Mouse (Mus musculus) C2C12 (cell line): Measurements from ENCODE around the gene E2f6. TPM values are rescaled to one million over a fixed set of nuclear protein-coding genes. Genes with fewer than 3 reads are reported as not detected.

Experiments used
- H3K27me3 ChIP-seq: one replicate; pipeline ENCODE4 v1.6.1; 2011; ENCODE audit not compliant: control insufficient read depth, insufficient read depth, insufficient read length
- H3K36me3 ChIP-seq: one replicate; pipeline ENCODE4 v1.6.1; 2011; ENCODE audit not compliant: control insufficient read depth, insufficient read depth
- H3K4me3 ChIP-seq: one replicate; pipeline ENCODE4 v1.5.1; 2011; ENCODE audit warnings: mild to moderate bottlenecking, control low read depth; ENCODE audit not compliant: poor library complexity, insufficient read depth, severe bottlenecking
- H3K79me2 ChIP-seq: one replicate; pipeline ENCODE4 v1.6.1; 2011; ENCODE audit not compliant: control insufficient read depth, insufficient read depth
- H3K79me3 ChIP-seq: one replicate; pipeline ENCODE4 v1.6.1; 2011; ENCODE audit warnings: low read depth, control low read depth
- H3ac ChIP-seq: one replicate; pipeline ENCODE3; 2011; ENCODE audit warnings: low read depth; ENCODE audit not compliant: control insufficient read depth, insufficient read length
- CEBPB ChIP-seq: IDR thresholded peaks from one replicate; pipeline ENCODE4 v1.6.1; 2011; ENCODE audit warnings: low read depth, mild to moderate bottlenecking, control low read depth, moderate library complexity
- CTCF ChIP-seq: IDR thresholded peaks from one replicate; pipeline ENCODE4 v1.5.1; 2011; ENCODE audit not compliant: control insufficient read depth, insufficient read depth, insufficient read length
- FOSL1 ChIP-seq: IDR thresholded peaks from one replicate; pipeline ENCODE4 v1.8.0; 2011; ENCODE audit warnings: mild to moderate bottlenecking, low read length; ENCODE audit not compliant: poor library complexity, insufficient read depth, severe bottlenecking
- MAX ChIP-seq: IDR thresholded peaks from one replicate; pipeline ENCODE4 v1.6.1; 2011; ENCODE audit warnings: mild to moderate bottlenecking, control low read depth
- MYOD1 ChIP-seq: IDR thresholded peaks from one replicate; pipeline ENCODE4 v1.6.1; 2011; ENCODE audit warnings: low read depth; ENCODE audit not compliant: control insufficient read depth, insufficient read length
- MYOG ChIP-seq: IDR thresholded peaks from one replicate; pipeline ENCODE4 v1.6.1; 2011; ENCODE audit not compliant: control insufficient read depth, insufficient read length; ENCODE audit errors: extremely low read depth
- USF1 ChIP-seq: IDR thresholded peaks from one replicate; pipeline ENCODE4 v1.6.1; 2011; ENCODE audit warnings: low read depth, mild to moderate bottlenecking, control low read depth, moderate library complexity
- polyA plus RNA-seq: library from polyadenylated mRNA; unstranded; fragments of >200 nt; fragmentation: generic; extraction: Trizol; gene quantifications from one replicate; pipeline ENCODE4 v1.2.1, GENCODE M21; 2012; ENCODE audit warnings: missing spikeins

E2f6 gene
- polyA plus RNA-seq, 1 experiment: 19.0 TPM

- TF ChIP-seq FOSL1 (no peak), MAX (no peak), CTCF (no peak), MYOD1 (no peak), USF1 (no peak), MYOG (no peak), CEBPB (no peak)
- H3K79me3 ChIP-seq: no peaks in the 10 kb centered on the region
- H3K79me2 ChIP-seq: no peaks in the 10 kb centered on the region
- H3K4me3 ChIP-seq: no peak overlapping the region
- no peaks in the 10 kb centered on the region for H3K36me3 ChIP-seq
- H3ac ChIP-seq: no peak overlapping the region
- no peaks in the 10 kb centered on the region for H3K27me3 ChIP-seq
Measured at GRCm38 (mm10) chr12:16869091-16869778, 58.5 kb downstream of the E2f6 start.

- no peak overlapping the region for H3ac ChIP-seq
- TF ChIP-seq MYOD1 (no peak), USF1 (no peak), FOSL1 (no peak), MAX (no peak), CEBPB (no peak), CTCF (no peak), MYOG (no peak)
- H3K79me2 ChIP-seq: no peaks in the 10 kb centered on the region
- H3K79me3 ChIP-seq: no peaks in the 10 kb centered on the region
- no peaks in the 10 kb centered on the region for H3K36me3 ChIP-seq
- no peak overlapping the region for H3K4me3 ChIP-seq
- H3K27me3 ChIP-seq: no peaks in the 10 kb centered on the region
Measured at GRCm38 (mm10) chr12:16869870-16870404, 59.2 kb downstream of the E2f6 start.

DNA sequence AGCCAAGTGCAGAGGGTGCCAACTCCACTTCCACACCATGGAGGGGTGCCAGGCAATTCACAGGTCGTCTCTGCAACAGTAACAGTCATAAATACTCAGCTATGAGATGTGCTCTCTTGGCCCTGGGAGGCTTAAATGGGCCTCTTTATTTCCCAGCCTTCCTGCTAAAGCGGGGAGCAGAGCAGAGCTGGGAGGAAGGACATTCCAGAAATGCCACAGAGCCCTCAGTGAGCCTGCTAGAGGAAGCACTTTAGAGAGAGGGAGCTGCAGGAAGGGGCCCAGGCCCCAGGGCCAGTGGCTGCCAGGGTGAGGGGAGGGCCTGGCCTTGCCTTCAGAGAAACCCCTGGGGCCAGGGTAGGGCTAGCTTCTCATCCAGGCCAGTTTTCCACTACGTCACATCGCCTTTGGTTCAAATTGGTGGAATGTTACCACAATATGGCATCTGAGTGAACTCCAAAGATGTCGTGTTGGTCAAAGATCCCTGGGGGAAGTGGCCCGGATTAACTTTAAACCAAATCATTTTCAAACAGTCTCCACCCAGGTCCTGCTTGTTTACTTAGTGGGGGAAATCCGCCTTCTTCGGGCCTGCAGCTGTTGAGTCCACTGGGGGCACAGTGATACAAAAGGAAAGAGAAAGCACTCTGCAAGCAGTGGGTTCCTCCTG lies 59.8 kb downstream of the E2f6 start:
- no peak for TF ChIP-seq MYOG
- peak; percentile 71 for TF ChIP-seq MYOD1
- peak; percentile 7 for TF ChIP-seq MAX
- TF ChIP-seq FOSL1: no peak
- no peak for TF ChIP-seq CTCF
- TF ChIP-seq CEBPB: peak; percentile 5
- no peak for TF ChIP-seq USF1
- Histone ChIP-seq H3K36me3 (no peaks in the 10 kb centered on the region), H3ac (no peak overlapping the region), H3K79me3 (no peaks in the 10 kb centered on the region), H3K79me2 (no peaks in the 10 kb centered on the region), H3K27me3 (no peaks in the 10 kb centered on the region), H3K4me3 (no peak overlapping the region)

- Histone ChIP-seq H3K4me3 (no peak overlapping the region), H3K36me3 (no peaks in the 10 kb centered on the region), H3K27me3 (no peaks in the 10 kb centered on the region), H3K79me3 (no peaks in the 10 kb centered on the region), H3ac (no peak overlapping the region), H3K79me2 (no peaks in the 10 kb centered on the region)
- TF ChIP-seq CTCF: no peak
- no peak for TF ChIP-seq MAX
- no peak for TF ChIP-seq CEBPB
- no peak for TF ChIP-seq FOSL1
- TF ChIP-seq USF1: no peak
- TF ChIP-seq MYOG: no peak
- TF ChIP-seq MYOD1: no peak
Measured at GRCm38 (mm10) chr12:16872006-16872405, 61.2 kb downstream of the E2f6 start.

DNA sequence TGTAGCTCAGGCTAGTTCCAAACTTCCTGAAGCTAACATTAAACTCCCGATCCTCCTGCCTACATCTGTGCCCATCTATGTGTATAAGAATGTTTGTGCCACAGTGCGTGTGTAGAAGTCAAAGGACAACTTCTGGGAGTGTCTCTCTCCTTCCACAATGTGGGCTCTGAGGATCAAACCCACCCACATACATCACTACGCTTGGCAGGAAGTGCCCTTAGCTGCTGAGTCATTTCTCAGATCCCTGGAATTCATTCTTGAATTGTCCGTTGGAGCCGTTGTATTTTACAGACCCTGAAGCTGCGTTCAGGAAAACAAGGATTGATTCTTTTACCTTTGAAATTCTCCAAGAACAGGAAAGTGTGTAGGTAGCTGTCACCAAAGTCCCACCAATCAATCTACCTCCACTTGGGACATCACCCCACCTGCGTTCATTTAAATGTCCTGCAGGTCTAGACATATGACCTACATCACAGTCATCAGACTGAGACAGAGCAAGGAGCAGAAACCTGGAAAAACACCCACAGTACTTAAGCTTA lies 62.2 kb downstream of the E2f6 start:
- Histone ChIP-seq H3K4me3 (no peak overlapping the region), H3K27me3 (no peaks in the 10 kb centered on the region), H3ac (no peak overlapping the region), H3K79me3 (no peaks in the 10 kb centered on the region), H3K79me2 (no peaks in the 10 kb centered on the region), H3K36me3 (no peaks in the 10 kb centered on the region)
- TF ChIP-seq CTCF (no peak), FOSL1 (peak; percentile 1), CEBPB (no peak)
